Mouse (Mus musculus): ENCODE results near the gene Cacna1c.

GRCm38 (mm10) chr6:119096481-119096880, 99.7 kb downstream of the Cacna1c start:
- no peak for TF ChIP-seq EP300 (optimal IDR thresholded peaks at IDR 0.05)
- no peak for TF ChIP-seq CTCF (IDR thresholded peaks at IDR 0.05; ENCODE audit: low read depth)
